Mouse (Mus musculus): ENCODE data around the gene Rpl21. TPM values are rescaled to one million over a fixed set of nuclear protein-coding genes. Genes with fewer than 3 reads are reported as not detected.

Rpl21 gene
- polyA plus RNA-seq, 1 experiment = 59.1 TPM

DNA sequence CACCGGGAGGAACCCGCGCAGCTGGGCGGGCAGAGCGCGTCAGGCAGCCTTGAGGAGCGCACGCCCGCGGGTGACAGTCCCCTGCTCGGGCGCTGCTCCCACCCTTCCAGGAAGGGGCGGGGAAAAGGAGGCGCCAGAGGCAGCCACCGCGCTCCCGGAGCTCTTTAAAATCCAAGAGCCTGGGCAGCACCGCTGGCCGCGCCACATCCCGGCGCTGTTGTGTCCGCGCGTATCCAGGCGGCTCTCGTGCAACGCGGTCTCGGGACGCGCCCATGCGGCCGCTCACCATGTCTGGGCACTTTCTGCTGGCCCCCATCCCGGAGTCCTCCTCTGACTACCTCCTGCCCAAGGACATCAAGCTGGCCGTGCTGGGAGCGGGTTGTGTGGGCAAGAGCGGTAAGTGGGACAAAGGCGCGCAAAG, 12.3 kb downstream of the Rpl21 start, which contains the start of gene Rasl11a:
Gene Rasl11a, plus strand, starts transcription at position 127 of the 421 bp plus-strand sequence.
- Histone ChIP-seq H3K36me3 (ENCODE audit: control insufficient read depth, insufficient read depth, low read length) (no peaks in the 10 kb centered on the region), H3K27ac (ENCODE audit: insufficient read depth, low read length) (peak within 1 kb of the TSS; percentile 23), H3K4me1 (ENCODE audit: control insufficient read depth, insufficient read depth, insufficient read length) (peaks cover 8% of the 10 kb centered on the region), H3K4me3 (ENCODE audit: extremely low read depth, insufficient read depth, insufficient read length) (peak within 1 kb of the TSS; percentile 54), H3K27me3 (ENCODE audit: control insufficient read depth, insufficient read depth, low read length) (peaks cover 9% of the 10 kb centered on the region)
- under 1% methylated on average over 40 of the region's 40 CpGs for WGBS
- peak in 1 of 2 experiments; percentile 22 for DNase-seq (ENCODE audit: low read depth in 1 of 2, low spot score in 2 of 2)
- TF ChIP-seq CTCF (IDR thresholded peaks at IDR 0.05; ENCODE audit: extremely low read depth, insufficient read depth, insufficient read length, insufficient replicate concordance) (no peak), POLR2A (IDR thresholded peaks at IDR 0.05; ENCODE audit: low read depth, low read length) (peak; percentile 13; the same call in 1 of the 2 replicates)

- peaks cover 8% of the 10 kb centered on the region for H3K4me1 ChIP-seq (ENCODE audit: control insufficient read depth, insufficient read depth, insufficient read length)
- 85% methylated on average over 2 of the region's 2 CpGs for WGBS
- H3K36me3 ChIP-seq (ENCODE audit: control insufficient read depth, insufficient read depth, low read length) = no peaks in the 10 kb centered on the region
- H3K27ac ChIP-seq (ENCODE audit: insufficient read depth, low read length) = peak overlapping the region; percentile 46; the same call in 1 of the 2 replicates
- no peak for TF ChIP-seq CTCF (IDR thresholded peaks at IDR 0.05; ENCODE audit: extremely low read depth, insufficient read depth, insufficient read length, insufficient replicate concordance)
- no peak for TF ChIP-seq POLR2A (IDR thresholded peaks at IDR 0.05; ENCODE audit: low read depth, low read length)
- peaks cover 9% of the 10 kb centered on the region for H3K27me3 ChIP-seq (ENCODE audit: control insufficient read depth, insufficient read depth, low read length)
- H3K4me3 ChIP-seq (ENCODE audit: extremely low read depth, insufficient read depth, insufficient read length) = no peak overlapping the region
- DNase-seq (ENCODE audit: low read depth in 1 of 2, low spot score in 2 of 2) = no peak
These were observed 13.8 kb downstream of the Rpl21 start for GRCm38 (mm10) chr5:146846489-146846888.

DNA sequence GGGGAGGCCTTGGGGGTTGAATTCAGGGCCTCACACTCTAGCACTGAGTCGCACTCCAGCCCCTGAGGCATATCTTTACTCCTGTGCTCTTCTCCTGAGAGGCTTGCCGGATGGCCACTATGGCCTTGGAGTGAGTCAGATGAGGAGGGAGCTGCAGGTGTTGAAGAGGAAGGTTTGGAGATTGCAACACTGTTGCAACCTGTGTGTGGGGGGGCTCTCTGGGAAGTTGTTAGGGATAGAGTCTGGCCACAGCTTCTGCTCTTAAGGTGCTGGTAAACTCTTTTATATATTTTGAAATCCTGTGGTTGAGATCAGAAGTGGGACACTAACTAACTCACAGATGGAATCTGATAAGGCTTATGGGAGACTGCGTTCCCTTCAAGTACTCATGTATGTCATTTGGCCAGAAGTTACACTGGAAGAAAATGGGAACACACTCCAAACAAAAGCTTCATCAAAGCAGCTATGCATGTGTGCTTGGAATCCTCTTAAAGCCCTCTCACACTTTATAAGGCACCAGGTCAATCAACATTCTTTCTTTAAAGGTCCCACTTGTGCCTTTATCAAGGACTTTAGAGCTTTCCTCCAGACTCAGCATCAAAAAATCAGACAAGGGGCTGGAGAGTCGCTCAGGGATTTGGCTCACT, 16.4 kb downstream of the Rpl21 start:
- no peak for DNase-seq (ENCODE audit: low read depth in 1 of 2, low spot score in 2 of 2)
- TF ChIP-seq POLR2A (IDR thresholded peaks at IDR 0.05; ENCODE audit: low read depth, low read length) (no peak), CTCF (IDR thresholded peaks at IDR 0.05; ENCODE audit: extremely low read depth, insufficient read depth, insufficient read length, insufficient replicate concordance) (no peak)
- Histone ChIP-seq H3K4me3 (ENCODE audit: extremely low read depth, insufficient read depth, insufficient read length) (no peak overlapping the region), H3K4me1 (ENCODE audit: control insufficient read depth, insufficient read depth, insufficient read length) (peaks cover 8% of the 10 kb centered on the region), H3K36me3 (ENCODE audit: control insufficient read depth, insufficient read depth, low read length) (no peaks in the 10 kb centered on the region), H3K27me3 (ENCODE audit: control insufficient read depth, insufficient read depth, low read length) (peaks cover 9% of the 10 kb centered on the region), H3K27ac (ENCODE audit: insufficient read depth, low read length) (no peak overlapping the region)
- WGBS = 84% methylated on average over 4 of the region's 4 CpGs

DNA sequence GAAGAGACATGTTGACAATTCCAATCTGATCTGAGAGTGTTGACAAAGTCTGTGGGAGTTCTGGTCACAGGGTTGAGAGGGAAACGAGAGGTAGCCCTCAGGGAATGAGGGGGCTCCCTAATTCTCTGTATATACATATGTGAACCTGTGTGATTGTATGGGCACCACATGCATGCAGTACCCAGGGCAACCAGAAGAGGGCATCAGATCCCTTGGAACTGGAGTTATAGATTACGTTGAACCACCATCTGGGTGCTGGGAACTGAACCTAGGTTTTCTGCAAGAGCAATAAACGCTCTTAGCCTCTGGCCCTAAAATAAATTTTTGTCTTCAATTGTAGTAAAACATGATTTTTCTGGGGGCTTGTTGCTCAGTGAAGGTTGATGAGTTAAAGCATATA, 23.4 kb downstream of the Rpl21 start:
- no peaks in the 10 kb centered on the region for H3K27me3 ChIP-seq (ENCODE audit: control insufficient read depth, insufficient read depth, low read length)
- H3K27ac ChIP-seq (ENCODE audit: insufficient read depth, low read length) = no peak overlapping the region
- no peak for TF ChIP-seq POLR2A (IDR thresholded peaks at IDR 0.05; ENCODE audit: low read depth, low read length)
- H3K36me3 ChIP-seq (ENCODE audit: control insufficient read depth, insufficient read depth, low read length) = no peaks in the 10 kb centered on the region
- DNase-seq (ENCODE audit: low read depth in 1 of 2, low spot score in 2 of 2) = no peak
- WGBS = 95% methylated on average over 3 of the region's 3 CpGs
- peaks cover 3% of the 10 kb centered on the region; the same call in 1 of the 2 replicates for H3K4me1 ChIP-seq (ENCODE audit: control insufficient read depth, insufficient read depth, insufficient read length)
- no peak overlapping the region for H3K4me3 ChIP-seq (ENCODE audit: extremely low read depth, insufficient read depth, insufficient read length)

DNA sequence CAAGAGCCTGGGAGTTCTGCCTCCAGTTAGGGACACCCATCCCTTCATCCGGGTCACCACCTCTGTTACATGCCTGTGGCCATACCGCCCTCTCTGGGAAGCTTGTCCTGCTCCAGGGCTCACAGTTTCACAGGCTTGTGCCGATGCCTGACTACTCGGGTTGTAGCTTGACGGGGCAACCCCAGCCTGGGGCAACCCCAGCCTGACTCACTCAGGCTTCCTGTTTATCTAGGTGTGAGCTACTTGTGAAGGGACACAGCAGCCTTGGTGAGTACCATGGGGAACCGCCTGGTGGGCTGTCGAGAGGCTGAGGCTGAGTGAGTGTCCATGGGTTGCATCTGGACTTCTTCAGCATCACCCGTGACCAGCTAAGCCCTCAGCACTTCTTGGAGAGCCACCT, 24.9 kb downstream of the Rpl21 start:
- no peak overlapping the region for H3K4me3 ChIP-seq (ENCODE audit: extremely low read depth, insufficient read depth, insufficient read length)
- H3K4me1 ChIP-seq (ENCODE audit: control insufficient read depth, insufficient read depth, insufficient read length) = peaks cover 3% of the 10 kb centered on the region; the same call in 1 of the 2 replicates
- no peaks in the 10 kb centered on the region for H3K36me3 ChIP-seq (ENCODE audit: control insufficient read depth, insufficient read depth, low read length)
- no peaks in the 10 kb centered on the region for H3K27me3 ChIP-seq (ENCODE audit: control insufficient read depth, insufficient read depth, low read length)
- TF ChIP-seq CTCF (IDR thresholded peaks at IDR 0.05; ENCODE audit: extremely low read depth, insufficient read depth, insufficient read length, insufficient replicate concordance) (no peak), POLR2A (IDR thresholded peaks at IDR 0.05; ENCODE audit: low read depth, low read length) (no peak)
- 74% methylated on average over 8 of the region's 8 CpGs for WGBS
- H3K27ac ChIP-seq (ENCODE audit: insufficient read depth, low read length) = no peak overlapping the region
- no peak for DNase-seq (ENCODE audit: low read depth in 1 of 2, low spot score in 2 of 2)

- Histone ChIP-seq H3K27me3 (ENCODE audit: control insufficient read depth, insufficient read depth, low read length) (no peaks in the 10 kb centered on the region), H3K4me1 (ENCODE audit: control insufficient read depth, insufficient read depth, insufficient read length) (peaks cover 3% of the 10 kb centered on the region; the same call in 1 of the 2 replicates), H3K36me3 (ENCODE audit: control insufficient read depth, insufficient read depth, low read length) (no peaks in the 10 kb centered on the region), H3K27ac (ENCODE audit: insufficient read depth, low read length) (no peak overlapping the region), H3K4me3 (ENCODE audit: extremely low read depth, insufficient read depth, insufficient read length) (no peak overlapping the region)
- DNase-seq (ENCODE audit: low read depth in 1 of 2, low spot score in 2 of 2) = no peak
- no peak for TF ChIP-seq CTCF (IDR thresholded peaks at IDR 0.05; ENCODE audit: extremely low read depth, insufficient read depth, insufficient read length, insufficient replicate concordance)
- no peak for TF ChIP-seq POLR2A (IDR thresholded peaks at IDR 0.05; ENCODE audit: low read depth, low read length)
- WGBS = 96% methylated on average over 9 of the region's 9 CpGs
These were observed 26.1 kb downstream of the Rpl21 start for GRCm38 (mm10) chr5:146858772-146859171.

DNA sequence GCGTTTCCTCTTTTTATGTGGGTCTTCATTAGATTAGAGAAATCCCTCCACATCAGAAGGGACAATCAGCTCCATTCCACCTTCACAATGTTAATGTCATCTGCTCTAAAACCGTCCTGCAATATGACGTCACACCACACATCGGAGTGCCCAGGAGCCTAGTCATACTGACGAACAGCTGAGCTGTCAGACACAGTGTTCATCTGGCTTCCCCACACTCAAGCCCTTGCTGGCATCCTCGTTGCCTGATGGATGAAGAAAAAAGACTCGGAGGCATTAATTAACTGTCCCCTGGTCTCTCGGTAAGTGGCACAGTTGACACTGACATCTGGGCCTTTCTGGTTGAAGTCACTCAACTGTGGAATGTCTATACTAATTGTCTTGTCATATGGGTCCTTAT, 26.6 kb downstream of the Rpl21 start:
- DNase-seq (ENCODE audit: low read depth in 1 of 2, low spot score in 2 of 2) = no peak
- Histone ChIP-seq H3K27me3 (ENCODE audit: control insufficient read depth, insufficient read depth, low read length) (no peaks in the 10 kb centered on the region), H3K27ac (ENCODE audit: insufficient read depth, low read length) (no peak overlapping the region), H3K4me3 (ENCODE audit: extremely low read depth, insufficient read depth, insufficient read length) (no peak overlapping the region), H3K36me3 (ENCODE audit: control insufficient read depth, insufficient read depth, low read length) (no peaks in the 10 kb centered on the region), H3K4me1 (ENCODE audit: control insufficient read depth, insufficient read depth, insufficient read length) (peaks cover 3% of the 10 kb centered on the region; the same call in 1 of the 2 replicates)
- TF ChIP-seq CTCF (IDR thresholded peaks at IDR 0.05; ENCODE audit: extremely low read depth, insufficient read depth, insufficient read length, insufficient replicate concordance) (no peak), POLR2A (IDR thresholded peaks at IDR 0.05; ENCODE audit: low read depth, low read length) (no peak)
- 88% methylated on average over 8 of the region's 8 CpGs for WGBS

Data from spleen, adult 2 months (tissue).